Mouse (Mus musculus) erythroblast, embryonic 14.5 days (primary cell): ENCODE measurements around the gene Kbtbd8. TPM values are rescaled to one million over a fixed set of nuclear protein-coding genes. Genes with fewer than 3 reads are reported as not detected.

ENCODE experiments used
- H3K27me3 ChIP-seq: 2 replicates; pipeline ENCODE4 v1.6.1; 2012; ENCODE audit warnings: inconsistent platforms; ENCODE audit not compliant: control insufficient read depth
- H3K36me3 ChIP-seq: 2 replicates; pipeline ENCODE4 v1.6.1; 2012; ENCODE audit warnings: mild to moderate bottlenecking, inconsistent platforms; ENCODE audit not compliant: control insufficient read depth
- H3K4me1 ChIP-seq: 2 replicates; pipeline ENCODE4 v1.6.1; 2012; ENCODE audit warnings: inconsistent platforms; ENCODE audit not compliant: control insufficient read depth
- H3K4me3 ChIP-seq: replicated peaks from 2 replicates; pipeline ENCODE3; 2012; ENCODE audit warnings: moderate library complexity, mild to moderate bottlenecking, inconsistent platforms
- H3K9me3 ChIP-seq: 2 replicates; pipeline ENCODE4 v1.6.1; 2012; ENCODE audit warnings: low read length, inconsistent platforms, mixed read lengths; ENCODE audit not compliant: control insufficient read depth
- GATA1 ChIP-seq: IDR thresholded peaks from 2 replicates; pipeline ENCODE4 v1.6.1; 2012; ENCODE audit warnings: low read length, inconsistent platforms, mixed read lengths
- TAL1 ChIP-seq: IDR thresholded peaks from 3 replicates; pipeline ENCODE4 v1.6.1; 2012; ENCODE audit warnings: low read length, inconsistent platforms, mixed read lengths
- polyA plus RNA-seq: library from polyadenylated mRNA; stranded (reverse); fragments of >175 nt; gene quantifications from 2 replicates; pipeline ENCODE4 v1.2.3, GENCODE M21; 2012

Gene Kbtbd8
- 0.27 TPM in 1 of 2 replicates, not detected in the other for polyA plus RNA-seq

DNA sequence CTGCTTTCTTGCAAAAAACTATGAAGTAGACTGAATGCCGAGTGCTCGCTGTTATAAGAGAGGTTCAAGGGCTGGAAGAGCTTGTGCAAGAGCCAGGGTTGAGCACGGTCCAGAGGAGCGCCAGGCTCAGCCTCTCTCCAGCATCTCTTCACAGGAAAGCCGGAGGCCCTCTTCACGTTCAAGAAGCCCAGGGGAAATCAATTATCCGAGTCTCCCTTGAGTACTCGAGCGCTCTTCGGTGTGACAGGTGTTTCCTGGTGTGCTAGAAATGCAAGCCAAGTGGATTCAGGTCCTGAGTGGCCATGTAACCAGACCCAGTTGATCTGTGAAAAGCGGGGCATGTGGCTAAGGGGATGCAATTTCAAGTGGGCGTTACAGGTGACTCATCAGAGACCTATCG lies at the start of gene Kbtbd8:
Gene Kbtbd8 (plus strand): TSS at position 295 of the 400 bp plus-strand sequence.
- peak within 1 kb of the TSS; percentile 95 for H3K4me3 ChIP-seq
- peaks cover 39% of the 10 kb centered on the region for H3K4me1 ChIP-seq
- TF ChIP-seq GATA1 = no peak
- no peak for TF ChIP-seq TAL1
- no peaks in the 10 kb centered on the region for H3K27me3 ChIP-seq
- H3K9me3 ChIP-seq = no peaks in the 10 kb centered on the region
- peaks cover 15% of the 10 kb centered on the region for H3K36me3 ChIP-seq

DNA sequence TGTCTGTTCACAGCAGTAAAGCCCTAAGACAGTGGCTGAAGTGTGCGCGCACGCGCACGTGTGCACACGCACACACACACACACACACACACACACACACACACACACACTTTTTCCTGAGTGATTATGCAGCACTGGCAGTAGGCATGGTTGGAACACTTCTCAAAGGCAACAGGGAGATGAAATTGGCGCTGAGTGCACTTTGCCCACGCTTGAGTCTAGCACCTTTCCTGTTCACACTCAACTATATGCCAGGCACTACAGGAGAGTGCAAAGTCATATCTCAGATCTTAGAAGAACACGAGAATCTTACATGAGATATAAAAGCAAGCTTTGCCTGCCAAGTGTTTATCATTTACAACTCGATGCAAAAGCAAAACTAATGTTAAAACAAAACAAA lies 47.3 kb upstream of the Kbtbd8 start:
- no peaks in the 10 kb centered on the region for H3K9me3 ChIP-seq
- H3K4me3 ChIP-seq = no peak overlapping the region
- H3K36me3 ChIP-seq = no peaks in the 10 kb centered on the region
- H3K27me3 ChIP-seq = no peaks in the 10 kb centered on the region
- TF ChIP-seq TAL1 (no peak), GATA1 (no peak)
- H3K4me1 ChIP-seq = no peaks in the 10 kb centered on the region

DNA sequence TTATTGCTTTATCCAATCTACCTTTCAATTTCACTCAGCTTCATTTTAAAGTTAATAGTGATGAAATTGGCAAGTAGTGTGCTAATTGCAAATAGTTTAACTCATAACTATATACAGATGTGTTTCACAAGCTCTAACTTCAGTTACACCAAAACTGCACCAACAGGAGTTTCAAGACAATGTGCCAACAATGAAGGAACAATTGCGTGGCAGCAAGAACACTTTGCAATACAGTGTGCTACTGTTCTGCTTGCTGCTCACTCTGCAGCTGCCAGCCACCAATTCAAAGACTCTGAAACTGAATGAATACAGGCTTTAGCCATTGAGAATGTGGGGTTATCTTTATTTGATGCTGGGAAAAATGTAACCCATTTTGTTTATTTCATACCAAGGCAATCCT lies 31.8 kb upstream of the Kbtbd8 start:
- TF ChIP-seq GATA1 (no peak), TAL1 (no peak)
- no peaks in the 10 kb centered on the region for H3K9me3 ChIP-seq
- H3K27me3 ChIP-seq = no peaks in the 10 kb centered on the region
- H3K4me1 ChIP-seq = no peaks in the 10 kb centered on the region
- no peaks in the 10 kb centered on the region for H3K36me3 ChIP-seq
- no peak overlapping the region for H3K4me3 ChIP-seq

DNA sequence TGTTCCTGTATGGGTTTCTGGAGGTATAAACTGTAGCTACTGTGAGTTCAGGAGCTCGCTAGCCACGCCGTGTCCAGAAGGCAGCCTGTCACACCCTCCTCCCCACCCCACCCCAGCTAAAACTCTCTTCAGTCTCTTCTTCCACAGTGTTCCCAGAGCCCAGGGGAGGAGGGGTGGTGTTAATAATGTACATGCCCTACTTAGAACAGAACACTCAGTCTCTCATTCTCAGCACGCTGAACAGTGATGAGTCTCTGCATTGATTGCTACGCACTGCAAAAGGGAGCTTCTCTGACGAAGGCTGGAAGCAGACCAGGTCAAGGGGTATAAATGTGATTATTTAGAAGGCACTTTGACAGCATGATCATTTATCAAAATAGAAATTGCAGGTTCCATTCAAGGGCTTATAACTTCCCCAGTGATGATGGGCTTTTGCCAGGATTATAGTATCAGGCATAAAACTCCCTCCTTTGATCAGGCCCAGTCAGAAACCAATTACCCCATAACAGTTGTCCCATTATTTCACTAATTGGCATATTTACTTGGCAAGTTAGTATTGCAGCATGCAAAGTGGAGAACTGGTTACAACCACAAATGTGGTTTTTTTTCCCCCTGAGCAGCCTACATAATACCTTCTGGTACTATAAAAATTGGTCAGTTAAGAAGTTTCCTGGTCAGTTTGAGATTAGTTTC lies 29.7 kb upstream of the Kbtbd8 start:
- Histone ChIP-seq H3K4me3 (no peak overlapping the region), H3K36me3 (no peaks in the 10 kb centered on the region), H3K27me3 (no peaks in the 10 kb centered on the region), H3K4me1 (no peaks in the 10 kb centered on the region), H3K9me3 (no peaks in the 10 kb centered on the region)
- TF ChIP-seq GATA1 (no peak), TAL1 (no peak)

DNA sequence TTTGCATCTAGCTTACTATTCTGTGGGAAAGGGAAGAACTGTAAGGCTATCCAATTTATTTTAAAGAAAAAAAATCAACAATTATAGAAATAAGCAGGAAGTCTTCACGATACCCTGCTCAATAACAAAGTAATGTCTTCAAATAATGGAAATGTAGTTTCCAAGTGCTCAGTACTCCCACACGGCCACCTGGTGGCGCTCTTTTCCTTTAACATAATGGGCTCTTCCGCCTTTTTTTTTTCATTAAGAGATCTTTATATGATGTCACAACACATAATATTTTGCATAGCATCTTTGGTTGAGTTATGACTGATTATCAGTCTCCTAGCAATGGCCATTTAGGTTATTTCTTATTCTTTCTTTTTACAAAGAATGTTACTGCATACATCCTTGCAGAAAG lies 29.0 kb upstream of the Kbtbd8 start:
- no peaks in the 10 kb centered on the region for H3K36me3 ChIP-seq
- H3K27me3 ChIP-seq = no peaks in the 10 kb centered on the region
- TF ChIP-seq GATA1 (no peak), TAL1 (no peak)
- no peak overlapping the region for H3K4me3 ChIP-seq
- H3K9me3 ChIP-seq = no peaks in the 10 kb centered on the region
- no peaks in the 10 kb centered on the region for H3K4me1 ChIP-seq

DNA sequence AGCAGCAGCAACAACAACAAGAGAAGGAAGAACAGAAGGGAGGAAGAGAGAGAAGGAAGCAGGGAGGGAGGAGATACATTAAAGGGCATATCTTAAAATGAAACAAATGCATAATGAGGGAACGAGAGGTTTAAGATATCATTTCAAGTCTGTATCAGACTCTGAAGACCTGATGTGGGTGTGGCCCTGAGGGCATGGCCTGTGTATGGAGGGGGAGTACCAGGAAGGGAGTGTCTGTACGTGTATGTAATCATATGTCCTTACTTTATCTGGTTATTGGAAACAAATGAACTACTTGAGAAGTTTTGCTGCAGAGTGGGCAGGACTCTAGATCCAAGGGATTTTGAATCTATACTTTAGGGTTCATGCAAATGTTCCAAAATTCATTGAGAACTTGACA lies 22.3 kb upstream of the Kbtbd8 start:
- H3K36me3 ChIP-seq = no peaks in the 10 kb centered on the region
- H3K9me3 ChIP-seq = no peaks in the 10 kb centered on the region
- no peaks in the 10 kb centered on the region; the same call in 1 of the 2 replicates for H3K4me1 ChIP-seq
- TF ChIP-seq GATA1 (no peak), TAL1 (no peak)
- no peak overlapping the region for H3K4me3 ChIP-seq
- H3K27me3 ChIP-seq = no peaks in the 10 kb centered on the region

DNA sequence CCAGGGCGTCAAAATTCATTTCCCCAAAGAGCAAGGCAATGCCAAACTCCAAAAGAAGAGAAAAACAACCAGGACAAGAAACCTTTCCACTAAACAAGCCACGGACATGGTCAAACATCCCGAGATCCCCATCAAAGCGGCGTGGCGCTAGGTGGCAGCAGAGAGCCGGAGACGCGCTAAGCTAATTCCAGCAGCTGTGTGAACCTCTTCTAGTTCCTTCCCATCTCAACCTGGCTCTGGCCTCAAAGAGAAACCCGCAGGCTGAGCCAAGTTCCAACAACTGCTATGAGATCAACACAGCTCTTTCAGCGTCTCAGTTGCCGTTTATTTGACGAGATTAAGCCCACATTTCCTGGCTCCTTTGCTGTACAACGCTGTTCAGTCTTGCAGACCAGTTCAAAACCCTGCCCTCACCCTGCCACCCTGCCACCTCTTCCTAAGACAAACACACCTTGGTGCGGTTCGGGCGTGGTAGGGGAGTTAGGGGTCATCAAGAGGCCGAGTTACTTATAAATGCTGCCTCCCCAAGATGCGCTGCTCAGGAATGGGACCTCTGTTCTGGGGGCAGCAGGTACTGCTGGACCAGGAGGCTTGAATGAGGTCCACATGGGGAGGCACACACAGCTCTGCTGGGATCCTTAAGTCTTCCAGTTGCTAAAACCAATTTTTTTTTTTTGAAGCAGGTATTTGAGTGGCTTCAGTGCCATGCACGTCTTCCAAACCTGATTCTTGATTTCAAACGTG lies 18.5 kb upstream of the Kbtbd8 start:
- Histone ChIP-seq H3K9me3 (no peaks in the 10 kb centered on the region), H3K4me1 (no peaks in the 10 kb centered on the region; the same call in 1 of the 2 replicates), H3K36me3 (no peaks in the 10 kb centered on the region), H3K27me3 (no peaks in the 10 kb centered on the region), H3K4me3 (no peak overlapping the region)
- TF ChIP-seq TAL1 = no peak
- TF ChIP-seq GATA1 = no peak

DNA sequence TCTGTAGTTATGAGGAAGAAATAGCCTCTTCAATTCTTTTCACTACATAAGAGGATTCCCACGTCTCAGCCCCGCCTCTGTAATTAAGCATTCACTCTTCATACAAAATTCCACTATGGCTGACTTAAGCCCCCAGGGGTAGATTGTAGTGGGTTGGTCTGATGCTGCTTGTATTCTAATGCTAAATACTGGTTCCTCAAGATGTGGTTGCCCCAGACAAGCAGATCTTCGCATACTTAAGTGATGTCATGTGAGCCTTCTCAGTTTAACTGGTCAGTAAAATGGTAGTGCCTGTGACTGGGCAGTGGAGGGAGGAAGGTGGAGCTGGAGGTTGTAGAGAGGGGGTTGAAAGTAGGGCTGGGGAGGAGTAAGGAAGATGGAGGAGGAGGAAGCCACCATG lies 13.3 kb upstream of the Kbtbd8 start:
- no peaks in the 10 kb centered on the region for H3K36me3 ChIP-seq
- no peaks in the 10 kb centered on the region for H3K9me3 ChIP-seq
- TF ChIP-seq TAL1 = no peak
- TF ChIP-seq GATA1 = no peak
- no peak overlapping the region for H3K4me3 ChIP-seq
- H3K27me3 ChIP-seq = no peaks in the 10 kb centered on the region
- no peaks in the 10 kb centered on the region for H3K4me1 ChIP-seq

DNA sequence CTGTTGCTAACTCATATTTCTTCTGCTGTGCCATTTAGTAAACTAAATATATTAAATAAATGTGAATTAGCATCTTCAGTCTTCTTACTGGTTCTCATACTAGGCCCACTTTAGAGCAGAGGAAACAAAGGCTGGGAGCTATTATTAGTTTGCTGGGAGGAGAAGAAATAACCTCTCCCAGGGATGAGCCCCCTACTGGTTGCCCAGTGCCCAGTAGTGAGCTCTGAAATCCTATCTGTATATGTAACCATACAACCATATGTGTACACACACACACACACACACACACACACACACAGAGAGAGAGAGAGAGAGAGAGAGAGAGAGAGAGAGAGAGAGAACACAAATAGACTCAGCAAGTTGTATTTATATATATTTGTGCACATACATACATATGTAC lies 8.6 kb upstream of the Kbtbd8 start:
- Histone ChIP-seq H3K4me1 (no peaks in the 10 kb centered on the region), H3K9me3 (no peaks in the 10 kb centered on the region), H3K4me3 (no peak overlapping the region), H3K27me3 (no peaks in the 10 kb centered on the region), H3K36me3 (no peaks in the 10 kb centered on the region)
- TF ChIP-seq GATA1 (no peak), TAL1 (no peak)
